Mouse (Mus musculus): Measurements from ENCODE around the gene Gm10750. TPM values are rescaled to one million over a fixed set of nuclear protein-coding genes. Genes with fewer than 3 reads are reported as not detected.
"Not testable (repeated sequence)": the region's sequence is repeated elsewhere in the genome, so short reads cannot be mapped to it uniquely, and the experiment has no call there.

Gene Gm10750
- total RNA-seq (2022), result not detected

DNA sequence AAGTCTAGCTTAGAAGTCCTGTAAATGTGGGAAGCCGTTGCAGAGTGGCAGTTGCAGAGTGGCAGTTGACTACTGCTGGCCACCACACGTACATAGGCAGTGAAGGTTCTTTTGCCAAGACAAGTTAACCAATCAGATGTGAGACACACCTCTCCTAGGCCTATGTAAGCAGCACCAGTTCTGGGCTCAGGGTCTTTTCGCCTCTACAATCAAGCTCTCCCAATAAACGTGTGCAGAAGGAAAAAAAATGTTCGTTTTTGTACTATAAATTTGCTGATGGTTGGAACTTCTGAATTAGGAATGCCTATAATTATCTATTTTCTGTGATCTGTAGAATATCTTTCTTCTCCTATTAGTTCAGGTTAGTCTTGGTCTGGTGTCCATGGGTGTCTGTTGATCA, at the start of gene Gm10750:
Gene Gm10750, minus strand, starts transcription at position 101 of the 400 bp plus-strand sequence.
- not testable (repeated sequence) for DNase-seq (ENCODE audit: low spot score in 2 of 2)

GRCm38 (mm10) chr2:149004826-149005225, 12.2 kb downstream of the Gm10750 start:
- no peak for DNase-seq (ENCODE audit: low spot score in 2 of 2)

DNA sequence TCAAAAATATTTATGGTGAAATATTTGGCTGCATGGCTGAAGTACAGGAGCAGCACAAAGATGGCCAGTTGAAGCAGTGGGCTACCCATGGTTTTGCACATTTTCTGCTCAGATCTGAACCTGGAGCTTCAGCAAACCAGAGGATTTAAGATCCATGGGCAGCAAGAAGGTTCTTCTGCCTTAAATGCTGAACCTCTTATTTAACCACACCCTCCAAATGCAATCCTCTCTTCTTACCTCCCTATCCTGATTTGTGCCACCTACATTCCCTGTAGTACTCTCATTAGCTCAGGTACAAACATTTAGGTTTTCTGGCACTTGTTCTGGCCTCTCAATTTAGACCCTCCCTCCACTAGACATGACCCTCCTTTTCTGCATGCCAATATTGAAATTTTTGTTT, 13.9 kb downstream of the Gm10750 start, which contains the start of gene Gm1330:
Gene Gm1330, minus strand, starts transcription at position 101 of the 400 bp plus-strand sequence.
- no peak for DNase-seq (ENCODE audit: low spot score in 2 of 2)

DNA sequence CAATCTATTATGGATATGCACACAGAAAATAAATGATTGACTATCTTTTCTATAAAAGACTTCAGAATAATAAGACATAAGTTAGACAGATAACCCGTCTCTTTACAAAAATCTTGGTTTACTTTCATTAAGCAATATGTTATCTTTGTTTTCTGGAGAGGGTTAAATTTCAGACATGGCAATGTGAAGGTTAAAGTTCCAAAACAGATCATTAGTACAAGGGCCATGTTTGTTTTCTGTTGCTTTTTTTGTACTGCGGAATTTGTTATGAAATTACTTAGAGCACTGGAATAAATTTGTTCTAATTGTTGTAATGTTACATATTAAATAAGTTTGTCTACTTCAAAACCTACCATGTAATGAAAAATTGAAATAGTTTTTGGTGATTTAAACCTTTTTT, 21.9 kb downstream of the Gm10750 start:
- DNase-seq (ENCODE audit: low spot score in 2 of 2), result no peak

Other genes with a start within 250 kb of the Gm10750 start
- gene Cst11, start 245.7 kb downstream of the Gm10750 start, total RNA-seq (2022), result not detected
- gene 8030411F24Rik, start 235.2 kb downstream of the Gm10750 start, total RNA-seq (2022), result not detected
- 1 to 10 TPM; 3.6 to 5.4 (median 4.8) TPM for gene Cst12, start 227.9 kb downstream of the Gm10750 start, total RNA-seq (2022)
- gene Cst8, start 218.5 kb downstream of the Gm10750 start, total RNA-seq (2022), result not detected
- gene Cst13, start 197.2 kb downstream of the Gm10750 start, total RNA-seq (2022), result not detected
- not detected for gene Cst9, start 182.1 kb downstream of the Gm10750 start, total RNA-seq (2022)
- not detected for gene 9230104L09Rik, start 152.2 kb downstream of the Gm10750 start, total RNA-seq (2022)
- gene Cst3, start 141.5 kb downstream of the Gm10750 start, total RNA-seq (2022), result 1,000 to 10,000 TPM; 2,127 to 4,480 (median 3,140) TPM
- not detected for gene Gm1330, start 14.0 kb downstream of the Gm10750 start, total RNA-seq (2022)

Data from layer of hippocampus, adult 8-10 months (tissue).